In genomic region chr17:6153581-6153980, GRCm38 (mm10) we compare ENCODE assay signal across 31 mouse cellular contexts. TPM values are rescaled to one million over a fixed set of nuclear protein-coding genes. Genes with fewer than 3 reads are reported as not detected.
DNase-seq lines count a peak whose midpoint lies in the region; ATAC-seq and TF ChIP-seq lines count a peak whose summit lies in the region.
"Had no signal": no experiment of that assay in that cellular context is flagged by ENCODE, and none has a peak within 500 bp of the region (broad histone marks: within the 10 kb centered on the region; RNA-seq: fewer than 3 reads in every experiment).

No protein-coding gene starts in this region.

- no peak overlapping the region for H3K27ac ChIP-seq in midbrain, embryonic 10.5 days (replicated peaks)
- H3K27ac ChIP-seq: embryonic facial prominence, embryonic 12.5 days; forebrain, embryonic 10.5 days; forebrain, embryonic 15.5 days; heart, adult 2 months; hindbrain, embryonic 13.5 days; intestine, embryonic 15.5 days; limb, embryonic 12.5 days; liver, embryonic 15.5 days; lung, embryonic 15.5 days; midbrain, embryonic 13.5 days; neural tube, embryonic 15.5 days had no signal

- DNase-seq in thymus, adult 18-20 months, result peak; percentile 7 to 22
- DNase-seq in thymus, postnatal 0 days (ENCODE audit: low spot score), result no peak
- DNase-seq in splenic B cell, adult 2 months (ENCODE audit: low read depth, low spot score), result peak; percentile 11
- DNase-seq in thymus, postnatal 4 days, result peak; percentile 47
- DNase-seq in midbrain, embryonic 10.5 days (ENCODE audit: low spot score), result no peak
- no peak for DNase-seq in c-Kit-positive CD71-positive TER-119-positive erythroid progenitor cells, embryonic 14.5 days (ENCODE audit: low spot score)
- no peak for DNase-seq in lung, adult 2 months
- DNase-seq: adrenal gland, postnatal 36 days; embryo, embryonic 11 days; gastrocnemius, postnatal 25 days; heart, adult 2 months; heart, postnatal 4 days; kidney, adult 9 months; kidney, postnatal 10 days; lung, postnatal 4 days; right cerebral cortex, postnatal 25 days had no signal

- TF ChIP-seq CTCF in lung, adult 2 months (IDR thresholded peaks at IDR 0.05; ENCODE audit: insufficient read depth, low read length), result no peak

- TF ChIP-seq POLR2A in lung, adult 2 months (IDR thresholded peaks at IDR 0.05; ENCODE audit: borderline replicate concordance, extremely low read depth, low read depth, low read length), result no peak

- no peaks in the 10 kb centered on the region for H3K4me1 ChIP-seq in midbrain, embryonic 10.5 days
- H3K4me1 ChIP-seq in lung, adult 2 months (ENCODE audit: control insufficient read depth, insufficient read depth, low read length), result peaks cover 5% of the 10 kb centered on the region; the same call in 1 of the 2 replicates
- H3K4me1 ChIP-seq: embryonic facial prominence, embryonic 12.5 days; forebrain, embryonic 10.5 days; hindbrain, embryonic 13.5 days; intestine, embryonic 15.5 days; limb, embryonic 12.5 days; liver, embryonic 15.5 days; lung, embryonic 15.5 days; megakaryocyte, embryonic 14.5 days; midbrain, embryonic 13.5 days had no signal

- no peaks in the 10 kb centered on the region for H3K9me3 ChIP-seq in midbrain, embryonic 10.5 days (replicated peaks)
- H3K9me3 ChIP-seq: embryonic facial prominence, embryonic 12.5 days; forebrain, embryonic 10.5 days; forebrain, embryonic 15.5 days; G1E; heart, embryonic 12.5 days; hindbrain, embryonic 13.5 days; intestine, embryonic 15.5 days; limb, embryonic 12.5 days; liver, embryonic 15.5 days; lung, embryonic 15.5 days; megakaryocyte, embryonic 14.5 days; midbrain, embryonic 13.5 days; neural tube, embryonic 15.5 days had no signal

- no peak overlapping the region for H3K4me3 ChIP-seq in midbrain, embryonic 10.5 days
- H3K4me3 ChIP-seq in lung, adult 2 months (replicated peaks; ENCODE audit: extremely low read depth, low read depth, low read length), result no peak overlapping the region
- H3K4me3 ChIP-seq: embryonic facial prominence, embryonic 12.5 days; forebrain, embryonic 10.5 days; forebrain, embryonic 15.5 days; heart, adult 2 months; heart, embryonic 12.5 days; hindbrain, embryonic 13.5 days; intestine, embryonic 15.5 days; limb, embryonic 12.5 days; liver, embryonic 15.5 days; lung, embryonic 15.5 days; megakaryocyte, embryonic 14.5 days; midbrain, embryonic 13.5 days; neural tube, embryonic 15.5 days had no signal

- peak; percentile 57 for ATAC-seq in activated CD4-positive, CD25-positive, alpha-beta regulatory T cell, adult 4 months
- ATAC-seq: forebrain, embryonic 15.5 days; intestine, embryonic 15.5 days; midbrain, embryonic 13.5 days; Patski had no signal

- 88% methylated on average over 4 of the region's 4 CpGs for WGBS in midbrain, embryonic 10.5 days
- WGBS in lung, adult 2 months, result 65% methylated on average over 4 of the region's 4 CpGs

- H3K36me3 ChIP-seq in splenic B cell, adult 2 months (ENCODE audit: control insufficient read depth, insufficient read depth, low read length, poor library complexity, severe bottlenecking), result no peaks in the 10 kb centered on the region
- H3K36me3 ChIP-seq in midbrain, embryonic 10.5 days, result peaks cover 16% of the 10 kb centered on the region
- H3K36me3 ChIP-seq: embryonic facial prominence, embryonic 12.5 days; forebrain, embryonic 15.5 days; intestine, embryonic 15.5 days; liver, embryonic 15.5 days; neural tube, embryonic 15.5 days had no signal

- H3K27me3 ChIP-seq in splenic B cell, adult 2 months (ENCODE audit: control insufficient read depth, insufficient read depth, low read length, poor library complexity, severe bottlenecking), result no peaks in the 10 kb centered on the region
- no peaks in the 10 kb centered on the region for H3K27me3 ChIP-seq in midbrain, embryonic 10.5 days (ENCODE audit: low read depth, poor library complexity, severe bottlenecking)
- H3K27me3 ChIP-seq: embryonic facial prominence, embryonic 12.5 days; forebrain, embryonic 15.5 days; heart, embryonic 12.5 days; hindbrain, embryonic 13.5 days; intestine, embryonic 15.5 days; limb, embryonic 12.5 days; liver, embryonic 15.5 days; lung, embryonic 15.5 days; midbrain, embryonic 13.5 days; neural tube, embryonic 15.5 days; Patski had no signal

RNA-seq across cellular contexts. Expression of gene Tulp4, which starts 47.3 kb away (rescaled TPM):
- 40.8 and 46.4 TPM in 2 replicates for polyA plus RNA-seq in thymus, postnatal 0 days (2015; fragmentation: Nextera tagmentation; extraction: Ambion mirVana)
- polyA plus RNA-seq in activated CD4-positive, CD25-positive, alpha-beta regulatory T cell, adult 4 months (2017; shearing (Covaris generic)), result 10 to 100 TPM; 29.5 to 46.5 TPM
- 119 and 141 TPM in 2 replicates for polyA plus RNA-seq in midbrain, embryonic 10.5 days (2016; fragmentation: Nextera tagmentation; extraction: Ambion mirVana)
- 67.0 and 70.0 TPM in 2 replicates for polyA plus RNA-seq in lung, adult 2 months (2012; rRNA removed)

Comparison
In these comparisons a context has a peak if more than half of its experiments do, and no peak if none do; other contexts are left out.
1. DNase-seq: peak in thymus, adult 18-20 months (2 of 2), splenic B cell, adult 2 months (single experiment) and thymus, postnatal 4 days (single experiment); none in thymus, postnatal 0 days (single experiment), midbrain, embryonic 10.5 days (single experiment), c-Kit-positive CD71-positive TER-119-positive erythroid progenitor cells, embryonic 14.5 days (single experiment) and lung, adult 2 months (single experiment).